Mouse (Mus musculus): ENCODE measurements around the gene Rps6ka1. TPM values are rescaled to one million over a fixed set of nuclear protein-coding genes. Genes with fewer than 3 reads are reported as not detected.
"Not testable (repeated sequence)": the region's sequence is repeated elsewhere in the genome, so short reads cannot be mapped to it uniquely, and the experiment has no call there.

The Rps6ka1 gene
- polyA plus RNA-seq, 1 experiment from 2014 or later: 14.5 TPM

DNA sequence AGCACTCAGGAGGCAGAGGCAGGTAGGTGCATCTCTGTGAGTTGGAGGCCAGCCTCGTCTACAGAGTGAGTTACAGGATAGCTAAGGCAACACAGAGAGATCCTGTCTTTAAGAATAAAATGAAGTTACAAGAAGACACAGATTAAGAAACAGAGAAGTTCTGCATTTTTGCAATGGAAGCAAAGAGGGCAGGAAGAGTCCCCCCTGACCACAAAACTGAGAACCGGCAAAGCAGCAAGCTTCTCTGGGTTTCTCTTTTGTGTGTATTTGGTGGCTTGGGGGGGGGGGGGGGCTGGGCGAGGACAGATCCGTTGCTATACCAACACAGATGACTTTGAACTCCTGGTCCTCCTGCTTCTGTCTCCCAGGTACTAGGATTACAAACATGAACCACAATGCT is 19.5 kb upstream of the Rps6ka1 start:
- Histone ChIP-seq H3K9me3 (replicated peaks) (no peaks in the 10 kb centered on the region), H3K27me3 (no peaks in the 10 kb centered on the region), H3K9ac (no peak overlapping the region), H3K36me3 (ENCODE audit: poor library complexity, severe bottlenecking) (no peaks in the 10 kb centered on the region), H3K27ac (no peak overlapping the region), H3K4me2 (no peak overlapping the region), H3K4me1 (peaks cover 14% of the 10 kb centered on the region), H3K4me3 (no peak overlapping the region)
- WGBS: 57% methylated on average over 4 of the region's 4 CpGs
- no peak for ATAC-seq

DNA sequence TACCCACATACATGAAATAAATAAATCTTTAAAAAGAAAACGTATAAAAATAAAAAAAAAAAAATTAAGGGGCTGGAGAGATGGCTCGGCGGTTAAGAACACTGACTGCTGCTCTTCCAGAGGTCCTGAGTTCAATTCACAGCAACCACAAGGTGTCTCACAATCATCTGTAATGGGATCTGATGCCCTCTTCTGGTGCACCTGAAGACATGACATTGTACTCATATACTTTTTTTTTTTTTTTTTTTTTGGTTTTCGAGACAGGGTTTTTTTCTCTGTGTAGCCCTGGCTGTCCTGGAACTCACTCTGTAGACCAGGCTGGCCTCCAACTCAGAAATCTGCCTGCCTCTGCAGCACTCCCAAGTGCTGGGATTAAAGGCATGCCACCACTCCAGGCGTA is 18.7 kb upstream of the Rps6ka1 start:
- not testable (repeated sequence) for H3K9ac ChIP-seq; H3K4me3 ChIP-seq; ATAC-seq; H3K9me3 ChIP-seq (replicated peaks); H3K4me2 ChIP-seq; H3K36me3 ChIP-seq (ENCODE audit: poor library complexity, severe bottlenecking); H3K27ac ChIP-seq; H3K27me3 ChIP-seq
- peaks cover 13% of the 10 kb centered on the region for H3K4me1 ChIP-seq
- WGBS: 86% methylated on average over 5 of the region's 5 CpGs

DNA sequence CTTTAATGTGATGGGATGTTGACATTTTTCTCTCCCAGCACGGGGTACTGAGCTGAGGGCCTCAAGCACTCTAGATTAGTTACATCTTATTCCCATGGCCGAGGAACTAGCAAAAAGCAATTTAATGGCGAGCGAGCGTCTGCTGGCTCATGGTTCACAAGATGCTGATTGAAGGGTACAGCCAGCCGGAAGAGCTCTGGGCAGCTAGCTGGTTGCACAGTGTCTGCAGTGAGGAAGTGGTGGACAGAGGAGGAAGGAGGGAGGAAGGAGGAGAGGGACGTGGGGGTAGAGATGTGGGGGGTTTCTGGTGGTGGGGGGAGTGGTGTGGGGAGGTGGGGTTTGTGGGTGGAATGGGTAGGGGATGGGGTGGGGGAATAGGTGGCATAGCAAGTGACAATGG is 17.6 kb upstream of the Rps6ka1 start:
- Histone ChIP-seq H3K27ac (no peak overlapping the region), H3K4me1 (peaks cover 4% of the 10 kb centered on the region), H3K4me2 (no peak overlapping the region), H3K27me3 (no peaks in the 10 kb centered on the region), H3K9me3 (replicated peaks) (no peaks in the 10 kb centered on the region), H3K36me3 (ENCODE audit: poor library complexity, severe bottlenecking) (no peaks in the 10 kb centered on the region), H3K4me3 (no peak overlapping the region), H3K9ac (no peak overlapping the region)
- WGBS: 85% methylated on average over 7 of the region's 7 CpGs
- no peak for ATAC-seq

- Histone ChIP-seq H3K4me2 (no peak overlapping the region), H3K9me3 (replicated peaks) (no peaks in the 10 kb centered on the region), H3K36me3 (ENCODE audit: poor library complexity, severe bottlenecking) (no peaks in the 10 kb centered on the region), H3K27ac (no peak overlapping the region), H3K4me1 (no peaks in the 10 kb centered on the region), H3K27me3 (no peaks in the 10 kb centered on the region), H3K4me3 (no peak overlapping the region), H3K9ac (no peak overlapping the region)
- ATAC-seq: no peak
- 89% methylated on average over 8 of the region's 8 CpGs for WGBS
Measured at GRCm38 (mm10) chr4:133904326-133904725, 16.7 kb upstream of the Rps6ka1 start.

DNA sequence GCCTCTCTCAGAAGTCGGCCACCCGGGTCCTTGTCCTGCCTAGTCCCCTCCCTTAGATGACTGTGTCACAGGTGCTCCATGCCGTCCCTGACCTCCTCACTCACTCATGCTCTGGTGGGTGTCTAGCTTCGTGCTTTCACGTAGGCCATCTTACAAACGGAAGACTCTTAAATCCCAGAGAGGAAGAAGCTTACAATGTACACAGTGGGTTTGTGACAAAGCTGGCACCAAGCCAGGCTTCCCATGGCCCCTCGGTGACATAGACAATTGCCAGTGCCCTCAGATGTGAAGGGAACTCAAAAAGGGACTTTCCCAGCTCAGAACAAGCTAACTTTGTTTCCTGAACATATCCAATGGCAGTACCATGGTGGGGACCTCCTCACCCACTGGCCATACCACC is 15.8 kb upstream of the Rps6ka1 start:
- H3K27ac ChIP-seq: no peak overlapping the region
- H3K4me2 ChIP-seq: no peak overlapping the region
- no peak overlapping the region for H3K4me3 ChIP-seq
- WGBS: 70% methylated on average over 7 of the region's 7 CpGs
- no peaks in the 10 kb centered on the region for H3K36me3 ChIP-seq (ENCODE audit: poor library complexity, severe bottlenecking)
- H3K4me1 ChIP-seq: 0 out of 2 replicates have a peak, but pooled peaks cover 2% of the 10 kb centered on the region
- no peak overlapping the region for H3K9ac ChIP-seq
- no peak for ATAC-seq
- H3K9me3 ChIP-seq (replicated peaks): no peaks in the 10 kb centered on the region
- no peaks in the 10 kb centered on the region for H3K27me3 ChIP-seq

DNA sequence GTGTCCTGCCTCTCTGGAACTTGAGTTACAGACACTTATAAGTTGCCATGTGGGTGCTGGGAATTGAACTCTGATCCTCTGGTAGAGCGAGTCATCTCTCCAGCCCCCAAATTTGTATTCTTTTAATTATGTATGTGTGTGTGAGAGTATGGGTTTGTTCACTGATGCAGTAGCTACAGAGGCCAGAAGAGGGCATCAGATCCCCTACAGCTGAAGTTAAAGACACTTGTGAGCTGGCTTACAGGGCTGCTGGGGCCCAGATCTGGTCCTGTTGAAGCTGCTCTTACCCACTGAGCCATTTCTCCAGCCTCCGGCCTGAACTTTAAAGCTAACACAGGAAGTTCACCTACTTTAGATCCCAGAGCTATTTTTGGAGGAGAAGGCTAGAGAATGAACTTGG is 14.9 kb upstream of the Rps6ka1 start:
- Histone ChIP-seq H3K9me3 (replicated peaks) (no peaks in the 10 kb centered on the region), H3K36me3 (ENCODE audit: poor library complexity, severe bottlenecking) (no peaks in the 10 kb centered on the region), H3K27me3 (no peaks in the 10 kb centered on the region), H3K4me3 (no peak overlapping the region), H3K4me2 (no peak overlapping the region), H3K9ac (no peak overlapping the region), H3K27ac (no peak overlapping the region), H3K4me1 (0 out of 2 replicates have a peak, but pooled peaks cover 7% of the 10 kb centered on the region)
- WGBS: 89% methylated on average over 2 of the region's 2 CpGs
- ATAC-seq: no peak

- 81% methylated on average over 6 of the region's 6 CpGs for WGBS
- 0 out of 2 replicates have a peak, but pooled peaks cover 7% of the 10 kb centered on the region for H3K4me1 ChIP-seq
- no peak overlapping the region for H3K9ac ChIP-seq
- H3K27me3 ChIP-seq: no peaks in the 10 kb centered on the region
- H3K36me3 ChIP-seq (ENCODE audit: poor library complexity, severe bottlenecking): no peaks in the 10 kb centered on the region
- no peak overlapping the region for H3K4me2 ChIP-seq
- no peaks in the 10 kb centered on the region for H3K9me3 ChIP-seq (replicated peaks)
- ATAC-seq: no peak
- H3K4me3 ChIP-seq: no peak overlapping the region
- no peak overlapping the region for H3K27ac ChIP-seq
Measured at GRCm38 (mm10) chr4:133900887-133901286, 13.3 kb upstream of the Rps6ka1 start.

DNA sequence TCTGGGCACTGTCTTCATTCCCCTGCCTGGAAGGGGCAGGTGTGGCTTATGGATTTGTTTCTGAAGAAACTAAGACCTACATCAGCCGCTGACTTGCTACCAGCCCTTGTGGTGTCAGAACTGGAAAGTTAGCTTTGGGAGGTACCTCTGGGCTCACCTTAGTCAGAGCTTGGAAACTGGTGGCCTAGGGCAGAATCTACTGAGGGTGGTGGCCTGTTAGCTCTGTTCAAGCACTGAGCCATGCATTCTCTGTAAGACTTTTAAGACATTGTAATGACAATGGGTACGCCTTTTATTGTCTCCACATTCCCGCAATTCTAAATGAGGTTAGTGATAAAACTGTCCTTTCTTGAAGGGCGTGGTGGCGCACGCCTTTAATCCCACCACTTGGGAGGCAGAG is 12.8 kb upstream of the Rps6ka1 start:
- no peak for ATAC-seq
- Histone ChIP-seq H3K4me1 (0 out of 2 replicates have a peak, but pooled peaks cover 7% of the 10 kb centered on the region), H3K27me3 (no peaks in the 10 kb centered on the region), H3K4me3 (no peak overlapping the region), H3K27ac (no peak overlapping the region), H3K36me3 (ENCODE audit: poor library complexity, severe bottlenecking) (no peaks in the 10 kb centered on the region), H3K4me2 (no peak overlapping the region), H3K9ac (no peak overlapping the region), H3K9me3 (replicated peaks) (no peaks in the 10 kb centered on the region)
- 98% methylated on average over 6 of the region's 6 CpGs for WGBS

DNA sequence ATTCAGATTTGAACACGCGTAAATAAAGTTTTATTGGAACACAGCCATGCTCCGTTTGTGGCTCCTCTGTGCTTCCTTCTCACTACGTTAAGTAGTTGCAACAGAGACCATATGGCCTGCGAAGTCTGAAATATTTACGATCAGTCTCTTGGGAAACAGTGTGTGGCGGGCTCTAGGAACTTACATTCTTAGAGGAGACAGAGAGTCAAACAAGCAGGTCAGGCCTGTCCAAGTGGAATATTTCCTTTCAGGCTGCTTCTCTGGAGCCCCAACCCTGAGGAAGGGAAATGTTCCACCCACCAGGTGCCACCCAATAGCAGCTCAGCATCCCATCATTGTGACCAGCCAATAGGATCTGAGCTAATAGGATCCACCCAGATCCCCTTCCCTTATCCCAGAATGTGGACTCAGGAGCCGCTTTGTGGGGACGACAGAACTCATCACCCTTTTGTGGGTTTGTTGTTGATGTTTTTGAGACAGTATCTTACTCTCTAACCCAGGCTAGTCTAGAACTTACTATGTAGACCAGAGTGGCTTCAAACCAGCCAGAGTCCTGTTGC is 11.7 kb upstream of the Rps6ka1 start:
- Histone ChIP-seq H3K27me3 (no peaks in the 10 kb centered on the region), H3K36me3 (ENCODE audit: poor library complexity, severe bottlenecking) (no peaks in the 10 kb centered on the region), H3K9ac (no peak overlapping the region), H3K27ac (no peak overlapping the region), H3K9me3 (replicated peaks) (no peaks in the 10 kb centered on the region), H3K4me1 (0 out of 2 replicates have a peak, but pooled peaks cover 7% of the 10 kb centered on the region), H3K4me3 (no peak overlapping the region), H3K4me2 (no peak overlapping the region)
- WGBS: 79% methylated on average over 9 of the region's 9 CpGs
- no peak for ATAC-seq

GRCm38 (mm10) chr4:133898151-133898550 is 10.6 kb upstream of the Rps6ka1 start:
- Histone ChIP-seq H3K4me3 (no peak overlapping the region), H3K9ac (no peak overlapping the region), H3K9me3 (replicated peaks) (no peaks in the 10 kb centered on the region), H3K4me2 (no peak overlapping the region), H3K36me3 (ENCODE audit: poor library complexity, severe bottlenecking) (no peaks in the 10 kb centered on the region), H3K27me3 (no peaks in the 10 kb centered on the region), H3K4me1 (0 out of 2 replicates have a peak, but pooled peaks cover 7% of the 10 kb centered on the region), H3K27ac (no peak overlapping the region)
- no peak for ATAC-seq
- WGBS: 28% methylated on average over 6 of the region's 6 CpGs

DNA sequence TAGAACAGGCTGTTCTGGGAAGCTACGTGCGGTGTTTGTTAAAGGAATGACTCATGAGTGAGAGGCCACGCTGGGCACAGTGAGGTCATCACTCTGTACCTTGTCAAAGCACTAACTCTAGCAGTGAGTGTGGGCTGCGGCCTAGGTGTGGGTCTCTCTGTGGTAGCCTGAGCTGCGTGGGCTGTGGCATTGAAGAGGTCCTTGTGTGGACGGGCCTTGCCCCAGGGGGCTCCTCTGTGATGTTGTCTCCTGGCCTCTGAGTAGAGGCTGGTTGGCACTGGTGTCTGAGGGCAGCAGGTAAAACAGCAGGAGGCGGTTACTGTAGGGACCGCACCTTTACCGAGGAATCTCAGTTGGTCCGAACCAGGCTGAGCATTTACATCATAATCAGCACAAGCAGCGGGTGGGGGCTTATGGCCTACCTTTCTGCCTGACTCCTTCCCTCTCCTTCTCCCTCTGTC is 9.9 kb upstream of the Rps6ka1 start:
- no peaks in the 10 kb centered on the region for H3K9me3 ChIP-seq (replicated peaks)
- 0 out of 2 replicates have a peak, but pooled peaks cover 7% of the 10 kb centered on the region for H3K4me1 ChIP-seq
- no peaks in the 10 kb centered on the region for H3K36me3 ChIP-seq (ENCODE audit: poor library complexity, severe bottlenecking)
- no peak overlapping the region for H3K4me2 ChIP-seq
- 67% methylated on average over 11 of the region's 11 CpGs for WGBS
- no peak overlapping the region for H3K4me3 ChIP-seq
- ATAC-seq: no peak
- no peak overlapping the region for H3K9ac ChIP-seq
- no peaks in the 10 kb centered on the region for H3K27me3 ChIP-seq
- no peak overlapping the region for H3K27ac ChIP-seq

DNA sequence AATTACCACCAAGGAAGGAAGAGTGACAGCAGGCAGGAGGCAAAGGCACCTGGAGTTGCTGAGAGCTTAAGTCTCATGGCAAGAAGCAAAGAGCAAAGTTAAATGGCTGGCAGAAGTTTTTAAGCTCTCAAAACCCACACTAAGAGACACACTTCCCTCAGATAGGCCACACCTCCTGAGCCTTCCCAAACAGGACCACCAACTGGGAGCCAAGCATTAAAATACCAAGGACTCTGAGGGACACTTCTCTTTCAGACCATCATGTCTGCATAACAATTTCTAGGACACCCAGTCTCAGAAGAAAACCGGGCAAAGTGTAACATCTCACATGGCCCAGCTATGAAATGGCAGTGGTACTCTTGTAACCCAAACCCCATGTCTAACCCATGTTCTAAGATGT is 9.4 kb upstream of the Rps6ka1 start:
- no peaks in the 10 kb centered on the region for H3K27me3 ChIP-seq
- H3K9ac ChIP-seq: no peak overlapping the region
- no peak for ATAC-seq
- no peak overlapping the region for H3K4me3 ChIP-seq
- H3K4me1 ChIP-seq: 0 out of 2 replicates have a peak, but pooled peaks cover 7% of the 10 kb centered on the region
- H3K4me2 ChIP-seq: no peak overlapping the region
- no peaks in the 10 kb centered on the region for H3K36me3 ChIP-seq (ENCODE audit: poor library complexity, severe bottlenecking)
- H3K9me3 ChIP-seq (replicated peaks): no peaks in the 10 kb centered on the region
- no peak overlapping the region for H3K27ac ChIP-seq
- WGBS: 68% methylated on average over 1 of the region's 1 CpGs

GRCm38 (mm10) chr4:133896002-133896401 is 8.4 kb upstream of the Rps6ka1 start:
- Histone ChIP-seq H3K27me3 (no peaks in the 10 kb centered on the region), H3K9me3 (replicated peaks) (no peaks in the 10 kb centered on the region), H3K4me3 (no peak overlapping the region), H3K9ac (no peak overlapping the region), H3K27ac (no peak overlapping the region), H3K4me2 (no peak overlapping the region), H3K36me3 (ENCODE audit: poor library complexity, severe bottlenecking) (no peaks in the 10 kb centered on the region), H3K4me1 (0 out of 2 replicates have a peak, but pooled peaks cover 7% of the 10 kb centered on the region)
- WGBS: 96% methylated on average over 3 of the region's 3 CpGs
- no peak for ATAC-seq
